Mouse (Mus musculus) liver, postnatal 0 days (tissue): ENCODE results near the gene Cenpw.

Experiments used
- CTCF ChIP-seq: sonication (generic); IDR thresholded peaks from 2 replicates; pipeline ENCODE4 v1.5.1; 2016; ENCODE audit warnings: antibody characterized with exemption, low read depth
- EP300 ChIP-seq: IDR thresholded peaks from 2 replicates; pipeline ENCODE4 v1.6.1; 2016; ENCODE audit warnings: antibody characterized with exemption, low read depth, mild to moderate bottlenecking

DNA sequence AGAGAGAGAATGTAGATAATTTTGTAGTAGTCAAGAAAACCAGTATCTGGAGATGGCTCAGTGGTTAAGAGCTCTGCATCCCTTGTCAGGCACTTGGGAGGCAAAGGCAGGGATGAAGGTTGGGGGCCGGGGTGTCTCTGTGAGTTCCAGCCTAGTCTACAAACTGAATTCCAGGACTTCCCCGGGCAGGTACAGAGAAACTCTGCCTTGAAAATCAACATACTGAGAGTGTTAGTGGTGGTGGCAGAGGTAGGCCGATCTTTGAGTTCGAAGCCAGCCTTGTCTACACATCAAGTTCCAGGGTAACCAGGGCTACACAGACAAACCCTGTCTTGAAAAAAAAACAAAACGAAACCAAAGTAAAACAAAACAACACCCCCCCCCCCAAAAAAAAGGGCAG lies 859 bp downstream of the Cenpw start:
- TF ChIP-seq CTCF: no peak
- no peak for TF ChIP-seq EP300
